Mouse (Mus musculus) embryo, embryonic 9.5 days (tissue): ENCODE measurements around the gene Olfr248.
"Not testable (repeated sequence)": the region's sequence is repeated elsewhere in the genome, so short reads cannot be mapped to it uniquely, and the experiment has no call there.

Experiments used
- DNase-seq: peaks from one replicate; pipeline ENCODE4 v3.0.0-alpha.2; 2017; ENCODE audit errors: extremely low spot score

Gene Olfr248

GRCm38 (mm10) chr1:174390746-174391145 is at the start of gene Olfr248:
Gene Olfr248 (plus strand): TSS chr1:174391046.
- DNase-seq, result no peak

GRCm38 (mm10) chr1:174353636-174354035 is 37.2 kb upstream of the Olfr248 start:
- DNase-seq, result not testable (repeated sequence)

GRCm38 (mm10) chr1:174354640-174355039 is 36.2 kb upstream of the Olfr248 start:
- no peak for DNase-seq

- DNase-seq, result no peak
These were observed 25.9 kb upstream of the Olfr248 start, which contains the start of gene Olfr417 for GRCm38 (mm10) chr1:174364882-174365451. Gene Olfr417 (plus strand): TSS chr1:174365122.

GRCm38 (mm10) chr1:174373799-174374198 is 17.0 kb upstream of the Olfr248 start:
- no peak for DNase-seq

GRCm38 (mm10) chr1:174422959-174423358 is 32.1 kb downstream of the Olfr248 start:
- no peak for DNase-seq

GRCm38 (mm10) chr1:174423764-174424163 is 32.9 kb downstream of the Olfr248 start, which contains the start of gene Olfr414:
Gene Olfr414 (plus strand): TSS chr1:174424064.
- DNase-seq, result no peak

- no peak for DNase-seq
These were observed 35.5 kb downstream of the Olfr248 start for GRCm38 (mm10) chr1:174426180-174426986.

GRCm38 (mm10) chr1:174427402-174427801 is 36.6 kb downstream of the Olfr248 start:
- DNase-seq, result no peak

GRCm38 (mm10) chr1:174428407-174428806 is 37.6 kb downstream of the Olfr248 start:
- DNase-seq, result no peak

- no peak for DNase-seq
These were observed 43.3 kb downstream of the Olfr248 start for GRCm38 (mm10) chr1:174434121-174434520.
